Mouse (Mus musculus) midbrain, embryonic 16.5 days (tissue): ENCODE data around the gene Trpt1. TPM values are rescaled to one million over a fixed set of nuclear protein-coding genes. Genes with fewer than 3 reads are reported as not detected.

Experiments
- ATAC-seq: fragments of 200-750 bp; cut with Nextera tagmentation; 2 replicates; pipeline ENCODE4 v1.8.0; 2017; ENCODE audit warnings: moderate TSS enrichment
- H3K27ac ChIP-seq: fragments of 300-500 bp; sonication (generic); 2 replicates; pipeline ENCODE4 v1.5.1; 2014; ENCODE audit warnings: mild to moderate bottlenecking, low read length, mixed read lengths
- H3K27me3 ChIP-seq: fragments of 300-500 bp; sonication (generic); 2 replicates; pipeline ENCODE4 v1.6.1; 2014; ENCODE audit warnings: low read depth, low read length, mixed read lengths; ENCODE audit not compliant: control insufficient read depth, insufficient read depth
- H3K36me3 ChIP-seq: fragments of 300-500 bp; sonication (generic); 2 replicates; pipeline ENCODE4 v1.6.1; 2014; ENCODE audit warnings: mild to moderate bottlenecking, low read length, moderate library complexity, mixed read lengths; ENCODE audit not compliant: control insufficient read depth, insufficient read depth
- H3K4me1 ChIP-seq: fragments of 300-500 bp; sonication (generic); 2 replicates; pipeline ENCODE4 v1.6.1; 2014; ENCODE audit warnings: mild to moderate bottlenecking, low read length, mixed read lengths; ENCODE audit not compliant: control insufficient read depth, insufficient read depth
- H3K4me2 ChIP-seq: fragments of 300-500 bp; sonication (generic); 2 replicates; pipeline ENCODE4 v1.6.1; 2014; ENCODE audit warnings: mild to moderate bottlenecking, low read length, mixed read lengths
- H3K4me3 ChIP-seq: fragments of 300-500 bp; sonication (generic); 2 replicates; pipeline ENCODE4 v1.5.1; 2014; ENCODE audit warnings: low read depth, mild to moderate bottlenecking, low read length, moderate library complexity, mixed read lengths
- H3K9ac ChIP-seq: fragments of 300-500 bp; sonication (generic); 2 replicates; pipeline ENCODE4 v1.6.1; 2014; ENCODE audit warnings: low read depth, low read length, mixed read lengths
- H3K9me3 ChIP-seq: fragments of 300-500 bp; sonication (generic); replicated peaks from 2 replicates; pipeline ENCODE4 v1.6.1; 2014; ENCODE audit warnings: mild to moderate bottlenecking, low read length, mixed read lengths; ENCODE audit not compliant: control insufficient read depth, poor library complexity, severe bottlenecking
- WGBS: fragments of 180-500 bp; shearing (Covaris S2); extraction: QIAGEN DNeasy Blood & Tissue Kit; methylation state at CpG from one replicate; pipeline ENCODE4 v1.1.7; 2014; 5-methylcytosine and 5-hydroxymethylcytosine counted together
- polyA plus RNA-seq: library from polyadenylated mRNA; unstranded; fragments of >200 nt; fragmentation: Nextera tagmentation; extraction: Ambion mirVana; gene quantifications from 2 replicates; pipeline ENCODE4 v1.2.1, GENCODE M21; 2015

Gene Trpt1
- polyA plus RNA-seq, 1 experiment from 2014 or later: 17.3 TPM

- no peak for ATAC-seq
- H3K27ac ChIP-seq: no peak overlapping the region
- 85% methylated on average over 9 of the region's 9 CpGs for WGBS
- H3K27me3 ChIP-seq: no peaks in the 10 kb centered on the region
- peaks cover 10% of the 10 kb centered on the region for H3K36me3 ChIP-seq
- H3K9me3 ChIP-seq: no peaks in the 10 kb centered on the region; the same call in 1 of the 2 replicates
- no peak overlapping the region for H3K9ac ChIP-seq
- peaks cover 32% of the 10 kb centered on the region for H3K4me1 ChIP-seq
- H3K4me3 ChIP-seq: no peak overlapping the region
- no peak overlapping the region for H3K4me2 ChIP-seq
These were observed 1.9 kb downstream of the Trpt1 start for GRCm38 (mm10) chr19:6997721-6998290.

- 92% methylated on average over 19 of the region's 19 CpGs for WGBS
- H3K9ac ChIP-seq: no peak overlapping the region
- H3K27ac ChIP-seq: no peak overlapping the region
- ATAC-seq: no peak
- no peak overlapping the region for H3K4me2 ChIP-seq
- no peaks in the 10 kb centered on the region for H3K27me3 ChIP-seq
- H3K4me3 ChIP-seq: no peak overlapping the region
- peaks cover 10% of the 10 kb centered on the region for H3K36me3 ChIP-seq
- H3K4me1 ChIP-seq: peaks cover 25% of the 10 kb centered on the region
- no peaks in the 10 kb centered on the region; the same call in 1 of the 2 replicates for H3K9me3 ChIP-seq
These were observed 3.6 kb downstream of the Trpt1 start for GRCm38 (mm10) chr19:6999360-7000063.

GRCm38 (mm10) chr19:7006892-7007593 lies 11.1 kb downstream of the Trpt1 start:
- H3K4me1 ChIP-seq: no peaks in the 10 kb centered on the region
- no peak overlapping the region for H3K4me3 ChIP-seq
- H3K27ac ChIP-seq: no peak overlapping the region
- H3K9ac ChIP-seq: no peak overlapping the region
- no peaks in the 10 kb centered on the region for H3K27me3 ChIP-seq
- no peak for ATAC-seq
- H3K36me3 ChIP-seq: no peaks in the 10 kb centered on the region
- no peak overlapping the region for H3K4me2 ChIP-seq
- WGBS: 91% methylated on average over 9 of the region's 9 CpGs
- H3K9me3 ChIP-seq: no peaks in the 10 kb centered on the region

- Histone ChIP-seq H3K4me1 (no peaks in the 10 kb centered on the region), H3K9ac (no peak overlapping the region), H3K27ac (no peak overlapping the region), H3K4me2 (no peak overlapping the region), H3K9me3 (no peaks in the 10 kb centered on the region), H3K27me3 (no peaks in the 10 kb centered on the region), H3K36me3 (no peaks in the 10 kb centered on the region), H3K4me3 (no peak overlapping the region)
- WGBS: 78% methylated on average over 4 of the region's 4 CpGs
- ATAC-seq: no peak
These were observed 16.5 kb downstream of the Trpt1 start for GRCm38 (mm10) chr19:7012426-7012825.

- Histone ChIP-seq H3K27ac (no peak overlapping the region), H3K36me3 (0 out of 2 replicates have a peak, but pooled peaks cover 2% of the 10 kb centered on the region), H3K4me2 (no peak overlapping the region), H3K9ac (no peak overlapping the region), H3K4me3 (no peak overlapping the region), H3K4me1 (no peaks in the 10 kb centered on the region), H3K9me3 (no peaks in the 10 kb centered on the region), H3K27me3 (no peaks in the 10 kb centered on the region)
- ATAC-seq: no peak
- 84% methylated on average over 9 of the region's 9 CpGs for WGBS
These were observed 18.1 kb downstream of the Trpt1 start for GRCm38 (mm10) chr19:7013984-7014383.

- 0 out of 2 replicates have a peak, but pooled peaks cover 2% of the 10 kb centered on the region for H3K36me3 ChIP-seq
- H3K27ac ChIP-seq: no peak overlapping the region
- no peak for ATAC-seq
- H3K4me2 ChIP-seq: no peak overlapping the region
- no peak overlapping the region for H3K9ac ChIP-seq
- H3K9me3 ChIP-seq: no peaks in the 10 kb centered on the region
- H3K4me1 ChIP-seq: no peaks in the 10 kb centered on the region
- H3K4me3 ChIP-seq: no peak overlapping the region
- WGBS: 91% methylated on average over 20 of the region's 20 CpGs
- H3K27me3 ChIP-seq: no peaks in the 10 kb centered on the region
These were observed 18.7 kb downstream of the Trpt1 start for GRCm38 (mm10) chr19:7014481-7015135.

- Histone ChIP-seq H3K27me3 (no peaks in the 10 kb centered on the region), H3K4me2 (no peak overlapping the region), H3K9ac (no peak overlapping the region), H3K27ac (no peak overlapping the region), H3K4me3 (no peak overlapping the region), H3K9me3 (no peaks in the 10 kb centered on the region), H3K4me1 (no peaks in the 10 kb centered on the region), H3K36me3 (peaks cover 15% of the 10 kb centered on the region)
- 85% methylated on average over 12 of the region's 12 CpGs for WGBS
- ATAC-seq: no peak
These were observed 21.9 kb downstream of the Trpt1 start for GRCm38 (mm10) chr19:7017541-7018457.

- H3K4me2 ChIP-seq: no peak overlapping the region
- WGBS: 94% methylated on average over 11 of the region's 11 CpGs
- no peak for ATAC-seq
- H3K36me3 ChIP-seq: peaks cover 20% of the 10 kb centered on the region
- H3K4me3 ChIP-seq: no peak overlapping the region
- H3K27ac ChIP-seq: no peak overlapping the region
- H3K4me1 ChIP-seq: no peaks in the 10 kb centered on the region
- no peaks in the 10 kb centered on the region for H3K27me3 ChIP-seq
- H3K9ac ChIP-seq: no peak overlapping the region
- no peaks in the 10 kb centered on the region for H3K9me3 ChIP-seq
These were observed 22.6 kb downstream of the Trpt1 start for GRCm38 (mm10) chr19:7018546-7018945.
